Comparison of ENCODE assay signal across 18 mouse cellular contexts in the genomic region with DNA sequence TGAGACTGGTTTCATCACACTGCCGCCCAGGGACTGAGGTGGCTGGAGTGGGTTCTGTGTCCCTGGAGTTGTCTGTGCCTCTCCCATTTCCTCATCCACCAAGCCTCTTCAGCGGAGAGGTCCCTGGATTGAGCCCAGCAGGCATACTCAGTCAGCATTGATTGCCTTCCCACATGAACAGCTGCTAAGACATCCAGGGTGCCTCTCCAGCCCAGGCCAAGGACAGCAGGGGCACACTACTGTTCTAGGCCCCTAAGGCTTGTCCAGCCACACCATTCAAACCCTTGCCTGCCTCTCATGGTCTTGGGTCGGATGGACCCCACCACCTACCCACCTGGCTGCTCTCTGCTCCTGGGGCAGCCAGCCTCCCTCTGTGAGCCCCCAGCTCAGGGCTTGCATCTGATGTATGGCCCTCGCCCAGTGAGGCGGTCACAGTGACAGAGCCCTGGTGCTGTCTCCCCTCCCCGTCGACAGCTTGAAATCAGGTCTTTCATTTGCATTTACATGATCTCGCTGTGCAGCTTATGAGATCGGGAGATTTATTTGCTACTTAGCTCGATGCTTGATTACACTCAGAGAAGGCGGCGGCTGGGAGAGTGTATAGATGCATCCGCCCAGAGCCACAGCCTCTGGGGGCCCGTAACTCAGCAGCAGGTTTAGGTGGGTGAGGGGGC. TPM values are rescaled to one million over a fixed set of nuclear protein-coding genes. Genes with fewer than 3 reads are reported as not detected.
DNase-seq lines count a peak whose midpoint lies in the region; ATAC-seq and TF ChIP-seq lines count a peak whose summit lies in the region.
"Had no signal": no experiment of that assay in that cellular context is flagged by ENCODE, and none has a peak within 500 bp of the region (broad histone marks: within the 10 kb centered on the region; RNA-seq: fewer than 3 reads in every experiment).

No protein-coding gene starts in this region.

- H3K4me2 ChIP-seq in hindbrain, embryonic 11.5 days (replicated peaks; ENCODE audit: low read depth, low read length) = no peak overlapping the region
- H3K4me2 ChIP-seq in midbrain, embryonic 11.5 days = no peak overlapping the region
- 0 out of 2 replicates have a peak overlapping the region, but pooled peaks have one; percentile 11 for H3K4me2 ChIP-seq in neural tube, embryonic 13.5 days
- H3K4me2 ChIP-seq: heart, embryonic 11.5 days had no signal

- H3K27ac ChIP-seq in hindbrain, embryonic 11.5 days (ENCODE audit: low read depth, low read length) = peak overlapping the region; percentile 44; the same call in 1 of the 2 replicates
- no peak overlapping the region for H3K27ac ChIP-seq in midbrain, embryonic 11.5 days (ENCODE audit: low read depth, low read length)
- peak overlapping the region; percentile 95 for H3K27ac ChIP-seq in neural tube, embryonic 13.5 days (replicated peaks)
- no peak overlapping the region for H3K27ac ChIP-seq in heart, embryonic 10.5 days

- no peaks in the 10 kb centered on the region for H3K9me3 ChIP-seq in E14TG2a.4 (ENCODE audit: low read length)
- H3K9me3 ChIP-seq in hindbrain, embryonic 11.5 days (ENCODE audit: control insufficient read depth, low read length) = no peaks in the 10 kb centered on the region
- H3K9me3 ChIP-seq in midbrain, embryonic 11.5 days (ENCODE audit: control insufficient read depth, low read length) = no peaks in the 10 kb centered on the region
- no peaks in the 10 kb centered on the region for H3K9me3 ChIP-seq in neural tube, embryonic 13.5 days
- H3K9me3 ChIP-seq in heart, embryonic 10.5 days = no peaks in the 10 kb centered on the region
- H3K9me3 ChIP-seq: G1E had no signal

- DNase-seq in hindbrain, embryonic 11.5 days (ENCODE audit: low spot score) = no peak
- peak; percentile 53 for DNase-seq in midbrain, embryonic 11.5 days (ENCODE audit: low spot score, missing footprints)
- DNase-seq in heart, embryonic 10.5 days (ENCODE audit: low spot score) = no peak
- no peak for DNase-seq in heart, postnatal 25 days (ENCODE audit: low spot score)
- no peak for DNase-seq in cerebellum, adult 18-20 months
- DNase-seq: adrenal gland, adult 2 months; cerebellum, adult 8-10 months; gastrocnemius, postnatal 25 days; heart, postnatal 36 days; kidney, adult 11 months; kidney, postnatal 10 days; lung, adult 2 months; thymus, postnatal 4 days had no signal

- 59% methylated on average over 14 of the region's 14 CpGs for WGBS in hindbrain, embryonic 11.5 days
- WGBS in midbrain, embryonic 11.5 days = 47% methylated on average over 14 of the region's 14 CpGs
- 25% methylated on average over 14 of the region's 14 CpGs for WGBS in neural tube, embryonic 13.5 days
- WGBS in heart, embryonic 10.5 days = 72% methylated on average over 14 of the region's 14 CpGs

- 0 out of 2 replicates have a peak, but pooled peaks cover 4% of the 10 kb centered on the region for H3K27me3 ChIP-seq in E14TG2a.4 (ENCODE audit: insufficient read depth, low read length)
- no peaks in the 10 kb centered on the region for H3K27me3 ChIP-seq in hindbrain, embryonic 11.5 days (ENCODE audit: control insufficient read depth, insufficient read depth, low read length)
- H3K27me3 ChIP-seq in midbrain, embryonic 11.5 days (ENCODE audit: control insufficient read depth, insufficient read depth, low read length) = no peaks in the 10 kb centered on the region; the same call in 1 of the 2 replicates
- peaks cover 22% of the 10 kb centered on the region for H3K27me3 ChIP-seq in neural tube, embryonic 13.5 days
- peaks cover 26% of the 10 kb centered on the region for H3K27me3 ChIP-seq in heart, embryonic 10.5 days (ENCODE audit: insufficient read depth, poor library complexity, severe bottlenecking)

- H3K4me1 ChIP-seq in E14TG2a.4 (replicated peaks; ENCODE audit: low read depth, low read length) = peaks cover 7% of the 10 kb centered on the region
- 0 out of 2 replicates have a peak, but pooled peaks cover 2% of the 10 kb centered on the region for H3K4me1 ChIP-seq in hindbrain, embryonic 11.5 days (replicated peaks; ENCODE audit: control insufficient read depth, insufficient read depth, low read length)
- peaks cover 7% of the 10 kb centered on the region; the same call in 1 of the 2 replicates for H3K4me1 ChIP-seq in midbrain, embryonic 11.5 days (ENCODE audit: control insufficient read depth, insufficient read depth, low read length)
- H3K4me1 ChIP-seq in neural tube, embryonic 13.5 days (replicated peaks) = peaks cover 38% of the 10 kb centered on the region
- peaks cover 7% of the 10 kb centered on the region for H3K4me1 ChIP-seq in heart, embryonic 10.5 days

- peak overlapping the region; percentile 20; the same call in 1 of the 2 replicates for H3K4me3 ChIP-seq in E14TG2a.4 (replicated peaks; ENCODE audit: low read length)
- H3K4me3 ChIP-seq in hindbrain, embryonic 11.5 days (ENCODE audit: low read depth, low read length) = no peak overlapping the region
- no peak overlapping the region for H3K4me3 ChIP-seq in midbrain, embryonic 11.5 days (ENCODE audit: low read depth, low read length)
- H3K4me3 ChIP-seq in neural tube, embryonic 13.5 days = no peak overlapping the region
- H3K4me3 ChIP-seq in heart, embryonic 10.5 days = no peak overlapping the region

- H3K9ac ChIP-seq in hindbrain, embryonic 11.5 days (ENCODE audit: low read depth, low read length) = peak overlapping the region; percentile 17; the same call in 1 of the 2 replicates
- peak overlapping the region; percentile 12; the same call in 1 of the 2 replicates for H3K9ac ChIP-seq in midbrain, embryonic 11.5 days (ENCODE audit: low read length)
- H3K9ac ChIP-seq in neural tube, embryonic 13.5 days = 0 out of 2 replicates have a peak overlapping the region, but pooled peaks have one; percentile 43

- H3K36me3 ChIP-seq in E14TG2a.4 (ENCODE audit: insufficient read depth, low read length) = no peaks in the 10 kb centered on the region
- no peaks in the 10 kb centered on the region for H3K36me3 ChIP-seq in hindbrain, embryonic 11.5 days (ENCODE audit: control insufficient read depth, insufficient read depth, low read length)
- no peaks in the 10 kb centered on the region for H3K36me3 ChIP-seq in midbrain, embryonic 11.5 days (ENCODE audit: control insufficient read depth, insufficient read depth, low read length)
- H3K36me3 ChIP-seq in neural tube, embryonic 13.5 days = no peaks in the 10 kb centered on the region
- no peaks in the 10 kb centered on the region for H3K36me3 ChIP-seq in heart, embryonic 10.5 days
- H3K36me3 ChIP-seq: G1E had no signal

- peak; percentile 43; the same call in 1 of the 2 replicates for ATAC-seq in hindbrain, embryonic 11.5 days (ENCODE audit: low FRiP score)
- ATAC-seq in midbrain, embryonic 11.5 days (ENCODE audit: low FRiP score) = 0 out of 2 replicates have a peak, but pooled peaks have one; percentile 24
- ATAC-seq in neural tube, embryonic 13.5 days (ENCODE audit: low read depth) = peak; percentile 81

- no peak for TF ChIP-seq CTCF in E14TG2a.4 (conservative IDR thresholded peaks at IDR 0.05; ENCODE audit: low read length)

- intact Hi-C loops in heart, postnatal 25 days (cut with DNase I) = no loop called here

RNA-seq across cellular contexts. Expression of gene Cfap77, which starts 57.6 kb away (rescaled TPM):
- 0.51 and 0.75 TPM in 2 replicates for polyA plus RNA-seq in hindbrain, embryonic 11.5 days (2014; fragmentation: Nextera tagmentation; extraction: Ambion mirVana)
- polyA plus RNA-seq in midbrain, embryonic 11.5 days (2014; fragmentation: Nextera tagmentation; extraction: Ambion mirVana) = 0.77 and 1.2 TPM in 2 replicates
- polyA plus RNA-seq in neural tube, embryonic 13.5 days (2015; fragmentation: Nextera tagmentation; extraction: Ambion mirVana) = not detected in 2 replicates
- 0.13 and 0.51 TPM in 2 replicates for polyA plus RNA-seq in heart, embryonic 10.5 days (2016; fragmentation: Nextera tagmentation; extraction: Ambion mirVana)
- total RNA-seq in heart, postnatal 25 days (2021) = not detected
- total RNA-seq: gastrocnemius, postnatal 25 days; heart, postnatal 36 days; liver, adult 2 months had no signal

Comparison
In these comparisons a context has a peak if more than half of its experiments do, and no peak if none do; other contexts are left out.
1. ATAC-seq: peak in every context shown above with its lines; median percentile 81 in neural tube, embryonic 13.5 days; 43 in hindbrain, embryonic 11.5 days; 24 in midbrain, embryonic 11.5 days.
2. H3K27ac ChIP-seq: peak in hindbrain, embryonic 11.5 days (single experiment) and neural tube, embryonic 13.5 days (single experiment); none in midbrain, embryonic 11.5 days (single experiment) and heart, embryonic 10.5 days (single experiment).
3. Peak in every context shown above with its lines, with median percentiles within 50 percentile points of each other: H3K9ac ChIP-seq.